Mouse (Mus musculus) small intestine, adult 2 months (tissue): ENCODE results near the gene Sod1. TPM values are rescaled to one million over a fixed set of nuclear protein-coding genes. Genes with fewer than 3 reads are reported as not detected.
A peak's percentile ranks its signal among the peaks of the same experiment; 100 is the strongest.

ENCODE experiments used
- H3K27ac ChIP-seq: fragments of 200-500 bp; 2 replicates; pipeline ENCODE4 v1.5.1; 2012; ENCODE audit warnings: low read depth, low read length, control low read depth, inconsistent platforms; ENCODE audit not compliant: insufficient read depth
- H3K27me3 ChIP-seq: fragments of 200-500 bp; 2 replicates; pipeline ENCODE4 v1.6.1; 2012; ENCODE audit warnings: mild to moderate bottlenecking, moderate library complexity, low read length, inconsistent platforms; ENCODE audit not compliant: control insufficient read depth, insufficient read depth
- H3K36me3 ChIP-seq: fragments of 200-500 bp; 2 replicates; pipeline ENCODE4 v1.6.1; 2012; ENCODE audit warnings: mild to moderate bottlenecking, low read length, control low read depth, inconsistent platforms; ENCODE audit not compliant: control insufficient read depth, insufficient read depth
- H3K4me1 ChIP-seq: fragments of 200-500 bp; 2 replicates; pipeline ENCODE4 v1.6.1; 2012; ENCODE audit warnings: low read length, inconsistent platforms, mixed read lengths; ENCODE audit not compliant: control insufficient read depth, insufficient read depth, insufficient read length
- H3K4me3 ChIP-seq: fragments of 200-500 bp; 2 replicates; pipeline ENCODE4 v1.5.1; 2012; ENCODE audit warnings: low read depth, mild to moderate bottlenecking, control low read depth, inconsistent platforms, low read length, moderate library complexity
- CTCF ChIP-seq: fragments of 200-500 bp; IDR thresholded peaks from 2 replicates; pipeline ENCODE4 v1.5.1; 2012; ENCODE audit warnings: low read depth, mild to moderate bottlenecking, control low read depth, inconsistent platforms, low read length, moderate library complexity, mixed read lengths; ENCODE audit not compliant: insufficient replicate concordance, insufficient read length; ENCODE audit errors: extremely low read depth
- POLR2A ChIP-seq: fragments of 200-500 bp; IDR thresholded peaks from 2 replicates; pipeline ENCODE4 v1.6.1; 2012; ENCODE audit warnings: low read depth, mild to moderate bottlenecking, control low read depth, inconsistent platforms, low read length, moderate library complexity
- WGBS: fragments of 180-500 bp; shearing (Covaris S2); methylation state at CpG from one replicate; pipeline ENCODE4 v1.1.7; 2018; 5-methylcytosine and 5-hydroxymethylcytosine counted together
- polyA plus RNA-seq: library from polyadenylated mRNA; depleted of rRNA; stranded (reverse); fragments of >200 nt; gene quantifications from 2 replicates; pipeline ENCODE4 v1.2.3, GENCODE M21; 2012

Gene Sod1
- polyA plus RNA-seq, 1 experiment = 406 TPM

GRCm38 (mm10) chr16:90184135-90184534 is 36.4 kb upstream of the Sod1 start:
- H3K4me1 ChIP-seq = peaks cover 19% of the 10 kb centered on the region
- no peaks in the 10 kb centered on the region for H3K27me3 ChIP-seq
- no peaks in the 10 kb centered on the region for H3K36me3 ChIP-seq
- TF ChIP-seq CTCF = no peak
- TF ChIP-seq POLR2A = no peak
- no peak overlapping the region for H3K4me3 ChIP-seq
- 41% methylated on average over 6 of the region's 6 CpGs for WGBS
- peak overlapping the region; percentile 48; the same call in 1 of the 2 replicates for H3K27ac ChIP-seq

GRCm38 (mm10) chr16:90185928-90186588 is 34.5 kb upstream of the Sod1 start:
- peaks cover 14% of the 10 kb centered on the region for H3K4me1 ChIP-seq
- H3K27ac ChIP-seq = no peak overlapping the region
- no peaks in the 10 kb centered on the region for H3K27me3 ChIP-seq
- 52% methylated on average over 8 of the region's 8 CpGs for WGBS
- TF ChIP-seq CTCF = peak; percentile 84; the same call in 1 of the 2 replicates
- TF ChIP-seq POLR2A = no peak
- H3K4me3 ChIP-seq = no peak overlapping the region
- no peaks in the 10 kb centered on the region for H3K36me3 ChIP-seq

GRCm38 (mm10) chr16:90187453-90187852 is 33.1 kb upstream of the Sod1 start:
- H3K4me3 ChIP-seq = no peak overlapping the region
- H3K36me3 ChIP-seq = no peaks in the 10 kb centered on the region
- H3K4me1 ChIP-seq = peaks cover 12% of the 10 kb centered on the region
- H3K27me3 ChIP-seq = no peaks in the 10 kb centered on the region
- H3K27ac ChIP-seq = no peak overlapping the region
- TF ChIP-seq CTCF (peak; percentile 59; the same call in 1 of the 2 replicates), POLR2A (no peak)
- 5% methylated on average over 13 of the region's 13 CpGs for WGBS

GRCm38 (mm10) chr16:90191289-90191688 is 29.3 kb upstream of the Sod1 start:
- Histone ChIP-seq H3K36me3 (no peaks in the 10 kb centered on the region), H3K27me3 (no peaks in the 10 kb centered on the region), H3K27ac (no peak overlapping the region), H3K4me1 (peaks cover 5% of the 10 kb centered on the region), H3K4me3 (no peak overlapping the region)
- 67% methylated on average over 6 of the region's 6 CpGs for WGBS
- TF ChIP-seq CTCF (no peak), POLR2A (no peak)

GRCm38 (mm10) chr16:90193719-90194118 is 26.8 kb upstream of the Sod1 start:
- no peaks in the 10 kb centered on the region for H3K27me3 ChIP-seq
- no peak overlapping the region for H3K27ac ChIP-seq
- no peak overlapping the region for H3K4me3 ChIP-seq
- TF ChIP-seq POLR2A = no peak
- no peak for TF ChIP-seq CTCF
- H3K36me3 ChIP-seq = no peaks in the 10 kb centered on the region
- H3K4me1 ChIP-seq = peaks cover 16% of the 10 kb centered on the region

GRCm38 (mm10) chr16:90196688-90197240 is 23.8 kb upstream of the Sod1 start:
- Histone ChIP-seq H3K27me3 (no peaks in the 10 kb centered on the region), H3K4me3 (no peak overlapping the region), H3K27ac (peak overlapping the region; percentile 98), H3K36me3 (no peaks in the 10 kb centered on the region), H3K4me1 (peaks cover 13% of the 10 kb centered on the region)
- WGBS = 28% methylated on average over 7 of the region's 7 CpGs
- TF ChIP-seq POLR2A (no peak), CTCF (no peak)

- no peaks in the 10 kb centered on the region for H3K36me3 ChIP-seq
- H3K4me3 ChIP-seq = peak overlapping the region; percentile 53
- H3K27me3 ChIP-seq = no peaks in the 10 kb centered on the region
- H3K4me1 ChIP-seq = peaks cover 13% of the 10 kb centered on the region
- WGBS = under 1% methylated on average over 22 of the region's 22 CpGs
- H3K27ac ChIP-seq = peak overlapping the region; percentile 94
- TF ChIP-seq CTCF (peak; percentile 86; the same call in 1 of the 2 replicates), POLR2A (peak; percentile 57; the same call in 1 of the 2 replicates)
These were observed 23.1 kb upstream of the Sod1 start for GRCm38 (mm10) chr16:90197337-90197973.

GRCm38 (mm10) chr16:90198626-90199025 is 21.9 kb upstream of the Sod1 start:
- Histone ChIP-seq H3K4me1 (peaks cover 13% of the 10 kb centered on the region), H3K27ac (no peak overlapping the region), H3K27me3 (no peaks in the 10 kb centered on the region), H3K4me3 (no peak overlapping the region), H3K36me3 (no peaks in the 10 kb centered on the region)
- 79% methylated on average over 6 of the region's 6 CpGs for WGBS
- TF ChIP-seq POLR2A (no peak), CTCF (no peak)
